ENCODE assay signal across 23 mouse cellular contexts in the genomic region with DNA sequence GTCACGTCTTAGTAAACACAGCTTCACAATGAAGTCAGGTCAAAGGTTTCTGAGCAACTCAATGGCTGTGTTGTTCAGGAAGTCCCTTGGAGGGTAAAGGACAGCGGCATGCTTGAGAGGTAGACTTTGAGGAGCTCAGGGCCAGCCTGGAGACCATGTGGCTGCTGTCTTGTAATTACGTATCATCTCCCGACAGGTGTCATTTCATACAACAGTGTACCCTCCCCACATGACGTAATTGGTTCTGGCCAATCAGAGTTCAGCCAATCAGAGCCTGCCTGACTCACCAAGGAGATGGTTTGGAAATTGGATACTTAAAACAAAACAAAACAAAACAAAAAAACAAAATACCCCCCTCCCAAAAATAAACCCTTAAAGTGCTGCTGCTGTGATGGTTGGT. TPM values are rescaled to one million over a fixed set of nuclear protein-coding genes. Genes with fewer than 3 reads are reported as not detected.
DNase-seq lines count a peak whose midpoint lies in the region; ATAC-seq lines count a peak whose summit lies in the region.
"Had no signal": no experiment of that assay in that cellular context is flagged by ENCODE, and none has a peak within 500 bp of the region (broad histone marks: within the 10 kb centered on the region; RNA-seq: fewer than 3 reads in every experiment).

No protein-coding gene starts in this region.

- no peaks in the 10 kb centered on the region for H3K9me3 ChIP-seq in heart, embryonic 10.5 days
- H3K9me3 ChIP-seq in heart, embryonic 11.5 days (replicated peaks; ENCODE audit: control insufficient read depth, low read length): no peaks in the 10 kb centered on the region
- H3K9me3 ChIP-seq in embryonic facial prominence, embryonic 10.5 days: no peaks in the 10 kb centered on the region
- H3K9me3 ChIP-seq: embryonic facial prominence, embryonic 13.5 days; embryonic facial prominence, embryonic 15.5 days; forebrain, embryonic 10.5 days; forebrain, embryonic 12.5 days had no signal

- no peaks in the 10 kb centered on the region for H3K36me3 ChIP-seq in heart, embryonic 10.5 days
- no peaks in the 10 kb centered on the region for H3K36me3 ChIP-seq in heart, embryonic 11.5 days (ENCODE audit: control insufficient read depth, insufficient read depth, low read length)
- H3K36me3 ChIP-seq in embryonic facial prominence, embryonic 10.5 days (replicated peaks): no peaks in the 10 kb centered on the region
- H3K36me3 ChIP-seq: embryonic facial prominence, embryonic 13.5 days; embryonic facial prominence, embryonic 15.5 days; forebrain, embryonic 10.5 days; forebrain, embryonic 12.5 days had no signal

- 65% methylated on average over 5 of the region's 5 CpGs for WGBS in heart, embryonic 10.5 days
- WGBS in heart, embryonic 11.5 days (ENCODE audit: insufficient replicate concordance): 56% methylated on average over 5 of the region's 5 CpGs
- WGBS in embryonic facial prominence, embryonic 10.5 days: 36% methylated on average over 5 of the region's 5 CpGs

- H3K27ac ChIP-seq in heart, embryonic 10.5 days: no peak overlapping the region
- no peak overlapping the region for H3K27ac ChIP-seq in heart, embryonic 11.5 days (ENCODE audit: low read depth, low read length)
- no peak overlapping the region for H3K27ac ChIP-seq in embryonic facial prominence, embryonic 10.5 days (replicated peaks)
- H3K27ac ChIP-seq: embryonic facial prominence, embryonic 13.5 days; embryonic facial prominence, embryonic 15.5 days; forebrain, embryonic 10.5 days; forebrain, embryonic 12.5 days had no signal

- peak; percentile 5 for DNase-seq in embryo, embryonic 11 days
- no peak for DNase-seq in embryo, embryonic 10.5 days (ENCODE audit: low spot score)
- peak; percentile 72 for DNase-seq in heart, embryonic 10.5 days (ENCODE audit: low spot score)
- peak; percentile 19 for DNase-seq in embryonic facial prominence, embryonic 10.5 days (ENCODE audit: low spot score)
- DNase-seq: adrenal gland, adult 8-10 months; adrenal gland, postnatal 14 days; adrenal gland, postnatal 36 days; cerebellum, adult 11-12 months; cerebellum, adult 2 months; cerebellum, adult 9-10 months; cerebellum, postnatal 10 days; cerebellum, postnatal 25 days had no signal

- no peak overlapping the region for H3K4me3 ChIP-seq in heart, embryonic 10.5 days
- H3K4me3 ChIP-seq in heart, embryonic 11.5 days (ENCODE audit: low read depth, low read length): no peak overlapping the region
- H3K4me3 ChIP-seq in embryonic facial prominence, embryonic 10.5 days: no peak overlapping the region
- H3K4me3 ChIP-seq: embryonic facial prominence, embryonic 13.5 days; embryonic facial prominence, embryonic 15.5 days; erythroblast, embryonic 14.5 days; forebrain, embryonic 10.5 days; forebrain, embryonic 12.5 days had no signal

- no peaks in the 10 kb centered on the region for H3K27me3 ChIP-seq in heart, embryonic 10.5 days (ENCODE audit: insufficient read depth, poor library complexity, severe bottlenecking)
- H3K27me3 ChIP-seq in heart, embryonic 11.5 days (ENCODE audit: control insufficient read depth, insufficient read depth, low read length): no peaks in the 10 kb centered on the region
- H3K27me3 ChIP-seq in embryonic facial prominence, embryonic 10.5 days (replicated peaks; ENCODE audit: low read depth, poor library complexity, severe bottlenecking): peaks cover under 1% of the 10 kb centered on the region; the same call in 1 of the 2 replicates
- H3K27me3 ChIP-seq: forebrain, embryonic 12.5 days had no signal

- peaks cover 10% of the 10 kb centered on the region for H3K4me1 ChIP-seq in heart, embryonic 10.5 days
- no peaks in the 10 kb centered on the region for H3K4me1 ChIP-seq in heart, embryonic 11.5 days (ENCODE audit: control insufficient read depth, insufficient read depth, low read length)
- H3K4me1 ChIP-seq in embryonic facial prominence, embryonic 10.5 days: peaks cover 10% of the 10 kb centered on the region
- H3K4me1 ChIP-seq: embryonic facial prominence, embryonic 13.5 days; embryonic facial prominence, embryonic 15.5 days; forebrain, embryonic 10.5 days; forebrain, embryonic 12.5 days had no signal

- no peak overlapping the region for H3K4me2 ChIP-seq in heart, embryonic 11.5 days
- H3K4me2 ChIP-seq: embryonic facial prominence, embryonic 13.5 days; embryonic facial prominence, embryonic 15.5 days; forebrain, embryonic 12.5 days had no signal

- no peak overlapping the region for H3K9ac ChIP-seq in heart, embryonic 11.5 days (ENCODE audit: low read depth, low read length)
- H3K9ac ChIP-seq: embryonic facial prominence, embryonic 13.5 days; embryonic facial prominence, embryonic 15.5 days; forebrain, embryonic 12.5 days had no signal

- no peak for ATAC-seq in heart, embryonic 11.5 days (replicated peaks; ENCODE audit: insufficient number of reproducible peaks, low FRiP score, low TSS enrichment)
- no peak for ATAC-seq in inflammation-experienced regulatory T-cells, adult 6 months
- ATAC-seq: activated CD4-positive, CD25-positive, alpha-beta regulatory T cell, adult 4 months; forebrain, embryonic 14.5 days; forebrain, embryonic 16.5 days; Patski had no signal

RNA-seq across cellular contexts. Expression of a gene that starts 20.2 kb away (rescaled TPM):
- polyA plus RNA-seq in heart, embryonic 10.5 days (2016; fragmentation: Nextera tagmentation; extraction: Ambion mirVana): 92.5 and 153 TPM in 2 replicates
- 170 and 202 TPM in 2 replicates for polyA plus RNA-seq in heart, embryonic 11.5 days (2014; fragmentation: Nextera tagmentation; extraction: Ambion mirVana)
- polyA plus RNA-seq in embryonic facial prominence, embryonic 10.5 days (2016; fragmentation: Nextera tagmentation; extraction: Ambion mirVana): 2.3 and 2.4 TPM in 2 replicates
- under 1 TPM; 0.21 to 0.70 (median 0.37) TPM for polyA plus RNA-seq in inflammation-experienced regulatory T-cells, adult 6 months (2017; shearing (Covaris generic))
- polyA plus RNA-seq: activated CD4-positive, CD25-positive, alpha-beta regulatory T cell, adult 4 months; erythroblast, embryonic 14.5 days had no signal

Comparison
In these comparisons a context has a peak if more than half of its experiments do, and no peak if none do; other contexts are left out.
1. RNA of a gene that starts 20.2 kb away (polyA plus RNA-seq): 170 to 202 TPM in heart, embryonic 11.5 days and 92.5 to 153 TPM in heart, embryonic 10.5 days; 2.3 to 2.4 TPM in embryonic facial prominence, embryonic 10.5 days and 0.21 to 0.70 TPM in inflammation-experienced regulatory T-cells, adult 6 months; every median in the first group is over 10 times any median in the second.